Mouse (Mus musculus) MEL (cell line): Measurements from ENCODE around the gene Sema3b.

Experiments
- CTCF ChIP-seq, 3 experiments: IDR thresholded peaks in 2 of 3; conservative IDR thresholded peaks in 1 of 3; 2 replicates each; pipeline ENCODE4 v1.5.1; 2011 to 2012; ENCODE audit warnings: low read length in 3 of 3, low read depth in 2 of 3, mild to moderate bottlenecking in 2 of 3, improper control_type of control experiment in 1 of 3, inconsistent platforms in 1 of 3, mixed read lengths in 1 of 3, moderate library complexity in 1 of 3; ENCODE audit not compliant: control insufficient read depth in 1 of 3, insufficient read depth in 1 of 3, poor library complexity in 1 of 3, severe bottlenecking in 1 of 3
- ZC3H11A ChIP-seq: IDR thresholded peaks from 2 replicates; pipeline ENCODE4 v1.6.1; 2012; ENCODE audit warnings: low read depth, mild to moderate bottlenecking, inconsistent platforms, low read length, improper control_type of control experiment
- ZKSCAN1 ChIP-seq: IDR thresholded peaks from 2 replicates; pipeline ENCODE4 v1.6.1; 2012; ENCODE audit warnings: low read depth, mild to moderate bottlenecking, inconsistent platforms, low read length, improper control_type of control experiment, moderate library complexity
- ZNF384 ChIP-seq: IDR thresholded peaks from 2 replicates; pipeline ENCODE4 v1.6.1; 2012; ENCODE audit warnings: low read depth, mild to moderate bottlenecking, inconsistent platforms, low read length, improper control_type of control experiment

DNA sequence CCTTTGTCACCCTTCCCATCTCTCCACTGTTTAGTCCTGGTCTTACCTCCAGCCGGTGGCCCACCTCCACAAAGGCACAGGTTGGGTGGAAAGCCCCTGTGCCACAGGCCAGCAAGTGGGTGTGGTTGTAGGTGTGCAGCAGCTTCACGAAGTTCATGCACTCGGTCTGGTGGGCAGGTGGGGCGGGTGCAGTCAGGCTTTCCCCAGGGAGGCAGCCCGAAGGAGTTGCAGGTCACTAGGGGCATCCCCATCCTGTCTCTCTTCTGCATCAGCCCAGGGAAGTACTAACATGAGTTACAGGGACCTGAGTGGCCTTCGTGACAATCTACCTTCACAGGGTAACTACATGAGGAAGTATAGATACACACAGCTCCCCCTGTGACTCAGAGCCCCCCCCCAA, 5.8 kb downstream of the Sema3b start:
- no peak for TF ChIP-seq CTCF (IDR thresholded peaks at IDR 0.05 in 2 of 3, conservative IDR thresholded peaks at IDR 0.05 in 1 of 3; ENCODE audit: control insufficient read depth in 1 of 3, insufficient read depth in 1 of 3, low read depth in 2 of 3, low read length in 3 of 3, poor library complexity in 1 of 3, severe bottlenecking in 1 of 3)
- no peak for TF ChIP-seq ZKSCAN1
- TF ChIP-seq ZNF384 = no peak
- TF ChIP-seq ZC3H11A = no peak
